Mouse (Mus musculus): ENCODE measurements around the gene Pcbd1. TPM values are rescaled to one million over a fixed set of nuclear protein-coding genes. Genes with fewer than 3 reads are reported as not detected.
"Not testable (repeated sequence)": the region's sequence is repeated elsewhere in the genome, so short reads cannot be mapped to it uniquely, and the experiment has no call there.

The Pcbd1 gene
- total RNA-seq, 2 experiments from 2014 or later: 9.7 to 11.6 TPM

DNA sequence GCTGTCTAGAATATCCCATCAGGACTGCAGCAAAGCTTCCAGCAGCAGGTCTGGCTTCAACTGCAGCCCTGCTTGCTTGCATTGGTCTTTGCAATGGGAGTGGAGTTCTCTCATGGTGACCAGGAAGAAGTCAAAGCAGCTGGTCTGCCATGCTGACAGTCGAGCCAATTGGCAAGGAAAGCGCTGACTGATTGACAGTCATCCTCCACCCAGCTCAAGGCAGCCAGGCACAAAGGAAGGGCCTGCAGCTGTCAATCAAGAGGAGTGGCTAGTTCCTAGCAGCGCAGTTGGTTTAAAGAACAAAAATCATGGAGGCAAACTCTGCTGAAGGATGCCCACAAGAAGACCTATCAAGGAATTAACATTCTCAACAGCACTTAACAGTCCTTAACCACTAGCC is 2.6 kb upstream of the Pcbd1 start:
- intact Hi-C loops (cut with DNase I): no loop called here
- DNase-seq (ENCODE audit: low spot score in 2 of 2): no peak

- DNase-seq (ENCODE audit: low spot score in 2 of 2): no peak
- intact Hi-C loops (cut with DNase I): no loop called here
Measured at GRCm38 (mm10) chr10:61088468-61088867, 663 bp upstream of the Pcbd1 start.

GRCm38 (mm10) chr10:61091866-61092265 is 2.7 kb downstream of the Pcbd1 start:
- DNase-seq (ENCODE audit: low spot score in 2 of 2): no peak
- intact Hi-C loops (cut with DNase I): no loop called here

DNA sequence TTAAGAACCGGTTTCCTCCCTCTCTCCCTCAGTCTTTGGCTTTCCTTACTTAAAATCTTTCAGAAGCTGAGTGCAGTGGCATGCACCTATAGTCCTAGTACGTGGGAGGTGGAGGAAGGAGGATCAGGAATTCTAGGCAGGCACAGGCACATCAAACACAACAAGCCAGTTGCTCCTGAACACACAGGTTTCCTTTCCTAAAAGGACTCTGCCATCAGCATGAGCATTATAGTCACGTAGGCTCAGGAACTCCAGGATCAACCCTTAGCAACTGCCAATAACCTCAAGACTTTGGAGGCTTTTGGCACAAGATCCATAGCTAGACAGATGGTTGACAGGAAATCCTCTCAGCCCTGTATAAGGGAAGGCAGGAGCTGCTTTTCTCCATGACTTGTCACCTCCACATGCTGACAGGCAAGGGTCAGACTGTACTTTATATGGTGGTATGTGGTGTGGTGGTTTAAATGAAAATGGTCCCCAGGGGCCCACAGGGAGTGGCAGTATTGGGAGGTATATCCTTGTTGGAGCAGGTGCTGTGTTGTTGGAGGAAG is 14.5 kb downstream of the Pcbd1 start:
- DNase-seq (ENCODE audit: low spot score in 2 of 2): no peak
- intact Hi-C loops (cut with DNase I): no loop called here

- intact Hi-C loops (cut with DNase I): no loop called here
- DNase-seq (ENCODE audit: low spot score in 2 of 2): no peak
Measured at GRCm38 (mm10) chr10:61114246-61114720, 25.2 kb downstream of the Pcbd1 start.

DNA sequence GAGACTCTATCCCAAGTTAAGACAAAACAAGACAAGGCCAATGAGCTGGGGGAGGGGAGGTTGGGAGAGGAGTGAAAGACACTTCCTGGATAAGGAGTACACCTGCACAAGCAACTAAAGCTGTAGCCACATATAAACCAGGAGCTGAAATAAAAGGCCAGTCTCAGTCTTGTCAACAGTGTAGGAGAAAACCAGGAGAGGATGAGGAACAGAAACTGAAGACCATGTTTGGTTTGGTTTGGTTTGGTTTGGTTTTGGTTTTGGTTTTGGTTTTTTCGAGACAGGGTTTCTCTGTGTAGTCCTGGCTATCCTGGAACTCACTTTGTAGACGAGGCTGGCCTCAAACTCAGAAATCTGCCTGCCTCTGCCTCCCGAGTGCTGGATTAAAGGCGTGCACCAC is 32.6 kb downstream of the Pcbd1 start:
- intact Hi-C loops (cut with DNase I); DNase-seq (ENCODE audit: low spot score in 2 of 2): not testable (repeated sequence)

GRCm38 (mm10) chr10:61123276-61123913 is 34.3 kb downstream of the Pcbd1 start:
- intact Hi-C loops (cut with DNase I): no loop called here
- DNase-seq (ENCODE audit: low spot score in 2 of 2): no peak

DNA sequence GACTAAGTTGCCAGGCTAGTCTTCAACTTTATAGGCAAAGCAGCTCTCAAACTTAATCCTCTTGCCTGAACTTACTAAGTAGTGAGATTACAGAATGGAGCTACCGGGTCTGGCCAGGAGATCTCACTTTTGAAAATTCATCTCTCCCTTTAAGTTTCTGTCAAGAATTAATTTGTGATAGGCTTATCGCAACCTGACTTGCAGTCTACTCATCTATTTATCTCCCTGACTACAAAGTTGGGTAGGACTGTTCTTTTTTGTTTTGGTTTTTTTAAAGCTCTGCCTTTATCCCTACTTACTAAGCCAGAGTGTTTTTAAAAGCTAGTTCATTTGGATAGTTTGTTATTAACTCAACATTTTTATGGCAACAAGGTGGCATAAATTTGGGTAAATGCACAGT is 35.3 kb downstream of the Pcbd1 start:
- intact Hi-C loops (cut with DNase I): no loop called here
- no peak for DNase-seq (ENCODE audit: low spot score in 2 of 2)

- no peak for DNase-seq (ENCODE audit: low spot score in 2 of 2)
- intact Hi-C loops (cut with DNase I): no loop called here
Measured at GRCm38 (mm10) chr10:61128701-61129365, 39.7 kb downstream of the Pcbd1 start.

DNA sequence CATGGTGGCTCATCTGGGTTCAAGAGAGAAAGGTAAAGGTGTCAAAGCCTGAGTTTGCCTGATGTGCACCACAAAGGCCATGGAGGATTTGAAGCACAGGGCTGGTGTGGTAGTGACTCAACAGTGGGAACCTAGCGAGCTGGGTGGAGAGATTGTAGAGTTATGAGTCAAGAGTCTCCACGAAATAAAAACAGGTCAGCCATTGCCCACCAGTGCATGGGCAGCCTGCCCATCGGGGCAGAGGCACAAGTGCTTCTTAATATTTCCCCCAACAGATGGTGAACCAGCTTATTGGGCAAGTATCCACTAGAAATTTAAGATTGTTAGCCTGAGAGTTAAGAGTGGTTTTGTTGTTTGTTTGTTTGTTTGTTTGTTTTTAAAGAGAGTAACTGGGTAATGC is 41.8 kb downstream of the Pcbd1 start:
- DNase-seq (ENCODE audit: low spot score in 2 of 2): no peak
- intact Hi-C loops (cut with DNase I): no loop called here

DNA sequence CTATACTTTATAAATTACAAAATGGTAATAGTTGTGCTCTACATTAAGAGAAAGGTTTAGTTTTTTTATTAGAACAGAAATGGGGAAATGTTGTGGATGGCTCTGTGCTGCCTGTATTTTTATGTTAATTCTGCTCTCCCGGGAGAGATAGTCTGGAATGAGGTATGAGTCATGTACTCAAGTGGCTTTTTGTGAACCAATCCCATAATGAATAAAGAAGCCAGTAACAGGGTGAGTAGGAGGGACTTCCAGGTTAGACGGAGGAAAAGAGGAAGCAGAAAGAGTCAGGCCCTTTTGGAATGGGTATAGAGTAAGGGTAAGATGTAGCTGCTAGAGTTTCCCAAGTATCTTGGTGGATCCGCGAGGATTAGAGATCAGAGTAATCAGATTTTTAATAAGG is 44.9 kb downstream of the Pcbd1 start:
- peak in 1 of 2 experiments; percentile 4 for DNase-seq (ENCODE audit: low spot score in 2 of 2)
- intact Hi-C loops (cut with DNase I): no loop called here

GRCm38 (mm10) chr10:61135226-61135839 is 46.2 kb downstream of the Pcbd1 start:
- intact Hi-C loops (cut with DNase I): no loop called here
- DNase-seq (ENCODE audit: low spot score in 2 of 2): no peak

DNA sequence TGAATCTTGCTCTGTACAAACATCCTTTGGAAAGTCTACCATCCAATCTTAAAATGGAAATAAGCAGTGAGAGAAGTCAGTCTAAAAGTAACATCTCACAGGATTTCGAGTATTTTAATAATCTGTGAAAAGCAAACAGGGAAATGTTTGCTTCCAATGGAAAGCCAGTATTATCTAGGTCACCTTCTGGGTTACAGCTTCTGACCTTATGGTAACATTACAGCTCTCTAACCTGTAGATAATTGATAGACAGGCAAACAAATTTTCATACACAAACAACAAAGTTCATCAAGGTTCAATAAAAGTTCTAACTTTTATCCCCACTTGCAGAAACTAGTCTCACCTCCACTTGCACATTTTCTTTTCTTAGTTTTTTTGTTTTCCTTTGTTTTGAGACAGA is 48.4 kb downstream of the Pcbd1 start:
- intact Hi-C loops (cut with DNase I): no loop called here
- DNase-seq (ENCODE audit: low spot score in 2 of 2): no peak

DNA sequence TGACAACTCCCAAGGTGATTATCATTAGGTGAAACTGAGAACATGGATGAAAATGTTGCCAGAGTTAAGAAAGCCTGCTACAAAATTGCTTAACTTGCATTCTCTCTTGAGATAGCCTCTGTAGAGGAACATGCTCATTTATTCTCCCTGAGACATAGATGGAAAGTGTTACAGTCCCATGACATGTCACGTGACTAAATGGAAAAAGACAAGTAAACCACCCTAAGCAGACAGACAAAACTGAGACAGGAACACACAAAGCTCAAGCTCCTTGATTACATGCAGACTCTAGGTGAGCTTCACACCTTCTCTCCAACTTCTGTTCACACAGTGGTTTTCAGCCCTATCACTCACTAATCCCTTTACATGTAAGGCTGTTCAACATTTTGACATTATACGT is 54.2 kb downstream of the Pcbd1 start:
- no peak for DNase-seq (ENCODE audit: low spot score in 2 of 2)
- intact Hi-C loops (cut with DNase I): no loop called here

Small RNA genes lying within 50 kb of the gene (microRNA-seq; reads per million reads assigned to microRNA genes)
- gene Gm44308: 0 reads per million in 2 experiments

Other genes starting within 250 kb of the Pcbd1 start
- 10 to 100 TPM; 21.7 to 22.8 TPM for gene Sgpl1, start 58.4 kb downstream of the Pcbd1 start, total RNA-seq (2021)
- gene Tbata, start 82.6 kb downstream of the Pcbd1 start, total RNA-seq (2021): 1 to 10 TPM in 1 of 2 experiments, under 1 TPM in 1; 0.76 to 1.1 TPM
- gene Adamts14, start 184.1 kb downstream of the Pcbd1 start, total RNA-seq (2021): under 1 TPM; 0.21 to 0.32 TPM
- not detected for gene Prf1, start 208.5 kb downstream of the Pcbd1 start, total RNA-seq (2021)